Mouse (Mus musculus) heart, embryonic 13.5 days (tissue): ENCODE results near the gene Ppia. TPM values are rescaled to one million over a fixed set of nuclear protein-coding genes. Genes with fewer than 3 reads are reported as not detected.

Experiments
- microRNA-seq: library from miRNA; unstranded; fragments of <30 nt; microRNA quantifications from one replicate; pipeline ENCODE4, GENCODE M21; 2016
- polyA plus RNA-seq: library from polyadenylated mRNA; unstranded; fragments of >200 nt; fragmentation: Nextera tagmentation; extraction: Ambion mirVana; gene quantifications from 2 replicates; pipeline ENCODE4 v1.2.1, GENCODE M21; 2015

The Ppia gene
- polyA plus RNA-seq, 1 experiment from 2014 or later, result 4,195 TPM

Small RNA genes lying within 50 kb of the gene (microRNA-seq; reads per million reads assigned to microRNA genes)
- gene Mir7651, result not detected

Other genes with a start within 250 kb of the Ppia start
- gene A730071L15Rik, start 215.4 kb upstream of the Ppia start, polyA plus RNA-seq, result 0.32 and 0.55 TPM in 2 replicates
- 30.1 and 33.2 TPM in 2 replicates for gene Nudcd3, start 215.0 kb upstream of the Ppia start, polyA plus RNA-seq
- not detected in 2 replicates for gene Npc1l1, start 185.3 kb upstream of the Ppia start, polyA plus RNA-seq
- gene Ddx56, start 147.7 kb upstream of the Ppia start, polyA plus RNA-seq, result 59.4 and 60.0 TPM in 2 replicates
- 71.3 and 83.0 TPM in 2 replicates for gene Tmed4, start 140.6 kb upstream of the Ppia start, polyA plus RNA-seq
- 226 and 229 TPM in 2 replicates for gene Ogdh, start 123.8 kb upstream of the Ppia start, polyA plus RNA-seq
- 6.6 and 7.3 TPM in 2 replicates for gene Zmiz2, start 26.4 kb upstream of the Ppia start, polyA plus RNA-seq
- gene H2afv, start 29.0 kb downstream of the Ppia start, polyA plus RNA-seq, result 309 and 340 TPM in 2 replicates
- 23.5 and 25.5 TPM in 2 replicates for gene Purb, start 60.5 kb downstream of the Ppia start, polyA plus RNA-seq
- gene Myo1g, start 105.5 kb downstream of the Ppia start, polyA plus RNA-seq, result 0.50 and 0.98 TPM in 2 replicates
- gene Ccm2, start 131.4 kb downstream of the Ppia start, polyA plus RNA-seq, result 54.3 and 59.7 TPM in 2 replicates
- 0.86 and 0.88 TPM in 2 replicates for gene Nacad, start 190.6 kb downstream of the Ppia start, polyA plus RNA-seq
- 42.9 and 43.0 TPM in 2 replicates for gene Tbrg4, start 210.6 kb downstream of the Ppia start, polyA plus RNA-seq
- not detected in 2 replicates for gene Wap, start 223.2 kb downstream of the Ppia start, polyA plus RNA-seq
- gene Ramp3, start 243.1 kb downstream of the Ppia start, polyA plus RNA-seq, result 2.2 and 3.5 TPM in 2 replicates